Mouse (Mus musculus): ENCODE results near the gene Ces1e. TPM values are rescaled to one million over a fixed set of nuclear protein-coding genes. Genes with fewer than 3 reads are reported as not detected.

Gene Ces1e
- total and polyA plus RNA-seq, 3 experiments = not detected

DNA sequence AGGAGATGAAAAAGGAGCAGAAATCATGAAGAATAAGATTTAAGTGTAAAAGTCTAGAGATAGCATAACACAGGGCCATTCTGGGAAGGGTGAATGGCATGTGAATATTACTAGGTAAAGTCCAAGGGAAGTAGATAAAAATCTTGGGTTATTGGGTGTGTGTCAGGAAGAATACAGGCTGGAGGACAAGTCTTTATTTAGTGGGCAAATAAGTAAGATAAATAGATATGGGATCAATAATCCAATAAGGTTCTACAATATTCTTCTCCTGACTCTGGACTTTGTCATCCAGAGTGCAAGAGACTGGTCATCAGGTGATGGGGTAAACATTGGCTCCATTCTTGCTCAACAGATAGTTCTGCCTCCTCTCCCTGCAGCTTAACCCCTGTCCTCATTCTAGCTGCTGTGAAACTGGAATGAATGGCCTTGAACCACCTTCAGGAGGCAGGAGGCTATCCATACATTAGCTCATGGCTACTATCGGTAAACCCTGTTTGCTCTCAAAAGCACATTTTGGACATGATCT, 23.0 kb upstream of the Ces1e start:
- ATAC-seq (ENCODE audit: extremely low read depth, insufficient number of reproducible peaks, low FRiP score, poor library complexity, severe bottlenecking) (no peak), DNase-seq (ENCODE audit: low spot score) (no peak)
- Histone ChIP-seq H3K4me3 (ENCODE audit: low read depth, low read length) (no peak overlapping the region), H3K4me1 (ENCODE audit: insufficient read depth, low read depth, low read length) (no peaks in the 10 kb centered on the region), H3K9me3 (replicated peaks) (peaks cover 10% of the 10 kb centered on the region), H3K36me3 (replicated peaks) (no peaks in the 10 kb centered on the region), H3K27me3 (ENCODE audit: insufficient read depth, low read length) (no peaks in the 10 kb centered on the region)
- TF ChIP-seq TAL1 (conservative IDR thresholded peaks at IDR 0.05; ENCODE audit: low read depth, low read length) (no peak), GATA1 (IDR thresholded peaks at IDR 0.05; ENCODE audit: borderline replicate concordance, low read length) (no peak), CTCF (IDR thresholded peaks at IDR 0.05; ENCODE audit: low read depth, low read length) (no peak), GATA2 (IDR thresholded peaks at IDR 0.05; ENCODE audit: borderline replicate concordance, low read depth, low read length) (no peak), POLR2AphosphoS5 (IDR thresholded peaks at IDR 0.05; ENCODE audit: insufficient replicate concordance, low read depth, low read length) (no peak)

GRCm38 (mm10) chr8:93246057-93246456, 16.6 kb upstream of the Ces1e start:
- no peak for TF ChIP-seq POLR2AphosphoS5 (IDR thresholded peaks at IDR 0.05; ENCODE audit: insufficient replicate concordance, low read depth, low read length)
- TF ChIP-seq CTCF (IDR thresholded peaks at IDR 0.05; ENCODE audit: low read depth, low read length) = no peak
- TF ChIP-seq GATA1 (IDR thresholded peaks at IDR 0.05; ENCODE audit: borderline replicate concordance, low read length) = no peak
- no peak for TF ChIP-seq TAL1 (conservative IDR thresholded peaks at IDR 0.05; ENCODE audit: low read depth, low read length)
- TF ChIP-seq GATA2 (IDR thresholded peaks at IDR 0.05; ENCODE audit: borderline replicate concordance, low read depth, low read length) = no peak
- Histone ChIP-seq H3K27me3 (ENCODE audit: insufficient read depth, low read length) (no peaks in the 10 kb centered on the region), H3K4me1 (ENCODE audit: insufficient read depth, low read depth, low read length) (no peaks in the 10 kb centered on the region), H3K4me3 (ENCODE audit: low read depth, low read length) (no peak overlapping the region), H3K9me3 (replicated peaks) (peaks cover 12% of the 10 kb centered on the region), H3K36me3 (replicated peaks) (no peaks in the 10 kb centered on the region)
- ATAC-seq (ENCODE audit: extremely low read depth, insufficient number of reproducible peaks, low FRiP score, poor library complexity, severe bottlenecking) (no peak), DNase-seq (ENCODE audit: low spot score) (no peak)

DNA sequence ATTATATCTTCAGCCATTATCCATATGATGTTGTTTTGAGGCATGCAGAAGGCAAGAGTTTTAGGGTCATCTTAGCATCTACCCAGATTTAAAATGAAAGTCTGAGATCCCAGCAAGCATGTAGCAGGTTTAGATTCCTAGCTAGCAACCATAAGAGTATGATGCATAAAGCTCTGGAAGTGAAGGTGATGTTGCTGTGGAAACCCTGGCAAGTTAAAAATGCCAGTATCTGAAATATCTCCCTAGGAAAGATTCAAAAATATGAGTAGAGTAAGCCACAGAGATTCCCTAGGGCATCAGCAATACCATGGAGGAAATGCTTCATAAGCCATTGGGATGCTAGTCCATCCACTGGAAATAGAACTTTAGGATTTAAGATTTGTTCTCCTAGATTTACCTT, 10.5 kb upstream of the Ces1e start:
- no peak for ATAC-seq (ENCODE audit: extremely low read depth, insufficient number of reproducible peaks, low FRiP score, poor library complexity, severe bottlenecking)
- no peaks in the 10 kb centered on the region for H3K36me3 ChIP-seq (replicated peaks)

GRCm38 (mm10) chr8:93235681-93236080, 6.3 kb upstream of the Ces1e start:
- ATAC-seq (ENCODE audit: extremely low read depth, insufficient number of reproducible peaks, low FRiP score, poor library complexity, severe bottlenecking) (no peak), DNase-seq (ENCODE audit: low spot score) (no peak)
- Histone ChIP-seq H3K9me3 (replicated peaks) (peaks cover 11% of the 10 kb centered on the region), H3K4me1 (ENCODE audit: insufficient read depth, low read depth, low read length) (no peaks in the 10 kb centered on the region), H3K36me3 (replicated peaks) (no peaks in the 10 kb centered on the region), H3K27me3 (ENCODE audit: insufficient read depth, low read length) (no peaks in the 10 kb centered on the region), H3K4me3 (ENCODE audit: low read depth, low read length) (no peak overlapping the region)
- TF ChIP-seq GATA2 (IDR thresholded peaks at IDR 0.05; ENCODE audit: borderline replicate concordance, low read depth, low read length) = no peak
- no peak for TF ChIP-seq GATA1 (IDR thresholded peaks at IDR 0.05; ENCODE audit: borderline replicate concordance, low read length)
- TF ChIP-seq CTCF (IDR thresholded peaks at IDR 0.05; ENCODE audit: low read depth, low read length) = no peak
- TF ChIP-seq TAL1 (conservative IDR thresholded peaks at IDR 0.05; ENCODE audit: low read depth, low read length) = no peak
- TF ChIP-seq POLR2AphosphoS5 (IDR thresholded peaks at IDR 0.05; ENCODE audit: insufficient replicate concordance, low read depth, low read length) = no peak

More for the DNA sequence above, 10.5 kb upstream of the Ces1e start:
- no peaks in the 10 kb centered on the region for H3K4me1 ChIP-seq (ENCODE audit: insufficient read depth, low read depth, low read length)
- no peak for DNase-seq (ENCODE audit: low spot score)
- peaks cover 8% of the 10 kb centered on the region for H3K9me3 ChIP-seq (replicated peaks)
- no peaks in the 10 kb centered on the region for H3K27me3 ChIP-seq (ENCODE audit: insufficient read depth, low read length)
- H3K4me3 ChIP-seq (ENCODE audit: low read depth, low read length) = no peak overlapping the region
- TF ChIP-seq CTCF (IDR thresholded peaks at IDR 0.05; ENCODE audit: low read depth, low read length) (no peak), TAL1 (conservative IDR thresholded peaks at IDR 0.05; ENCODE audit: low read depth, low read length) (no peak), GATA2 (IDR thresholded peaks at IDR 0.05; ENCODE audit: borderline replicate concordance, low read depth, low read length) (no peak), POLR2AphosphoS5 (IDR thresholded peaks at IDR 0.05; ENCODE audit: insufficient replicate concordance, low read depth, low read length) (no peak), GATA1 (IDR thresholded peaks at IDR 0.05; ENCODE audit: borderline replicate concordance, low read length) (no peak)

DNA sequence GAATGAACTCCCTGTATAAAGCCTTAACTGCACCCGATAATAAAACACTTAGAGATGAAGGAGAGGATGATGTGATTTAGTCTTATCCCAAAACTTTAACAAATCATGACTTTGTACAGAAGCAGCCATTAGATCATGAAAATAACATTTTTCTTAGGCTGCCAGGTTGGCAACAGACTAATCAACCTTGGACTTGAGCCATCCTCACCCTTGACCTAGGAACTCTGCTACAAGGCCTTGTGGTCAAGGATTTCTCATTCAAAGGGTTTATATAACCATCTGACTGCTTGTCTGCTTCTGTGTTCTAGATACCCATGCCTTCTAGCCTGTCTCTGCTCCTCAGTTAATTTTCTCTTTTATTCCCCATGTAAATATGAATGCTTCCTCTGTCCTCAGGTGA, 5.3 kb upstream of the Ces1e start:
- no peaks in the 10 kb centered on the region for H3K27me3 ChIP-seq (ENCODE audit: insufficient read depth, low read length)
- H3K4me3 ChIP-seq (ENCODE audit: low read depth, low read length) = no peak overlapping the region
- H3K9me3 ChIP-seq (replicated peaks) = peaks cover 11% of the 10 kb centered on the region
- no peak for TF ChIP-seq GATA2 (IDR thresholded peaks at IDR 0.05; ENCODE audit: borderline replicate concordance, low read depth, low read length)
- TF ChIP-seq TAL1 (conservative IDR thresholded peaks at IDR 0.05; ENCODE audit: low read depth, low read length) = no peak
- TF ChIP-seq GATA1 (IDR thresholded peaks at IDR 0.05; ENCODE audit: borderline replicate concordance, low read length) = no peak
- no peak for TF ChIP-seq POLR2AphosphoS5 (IDR thresholded peaks at IDR 0.05; ENCODE audit: insufficient replicate concordance, low read depth, low read length)
- H3K4me1 ChIP-seq (ENCODE audit: insufficient read depth, low read depth, low read length) = no peaks in the 10 kb centered on the region
- no peak for DNase-seq (ENCODE audit: low spot score)
- no peaks in the 10 kb centered on the region for H3K36me3 ChIP-seq (replicated peaks)
- ATAC-seq (ENCODE audit: extremely low read depth, insufficient number of reproducible peaks, low FRiP score, poor library complexity, severe bottlenecking) = no peak

- Histone ChIP-seq H3K4me1 (ENCODE audit: insufficient read depth, low read depth, low read length) (no peaks in the 10 kb centered on the region), H3K36me3 (replicated peaks) (no peaks in the 10 kb centered on the region), H3K4me3 (ENCODE audit: low read depth, low read length) (no peak overlapping the region), H3K9me3 (replicated peaks) (peaks cover 13% of the 10 kb centered on the region), H3K27me3 (ENCODE audit: insufficient read depth, low read length) (no peaks in the 10 kb centered on the region)
- ATAC-seq (ENCODE audit: extremely low read depth, insufficient number of reproducible peaks, low FRiP score, poor library complexity, severe bottlenecking) = no peak
- TF ChIP-seq POLR2AphosphoS5 (IDR thresholded peaks at IDR 0.05; ENCODE audit: insufficient replicate concordance, low read depth, low read length) = no peak
- TF ChIP-seq GATA2 (IDR thresholded peaks at IDR 0.05; ENCODE audit: borderline replicate concordance, low read depth, low read length) = no peak
- TF ChIP-seq CTCF (IDR thresholded peaks at IDR 0.05; ENCODE audit: low read depth, low read length) = no peak
- no peak for TF ChIP-seq TAL1 (conservative IDR thresholded peaks at IDR 0.05; ENCODE audit: low read depth, low read length)
- no peak for TF ChIP-seq GATA1 (IDR thresholded peaks at IDR 0.05; ENCODE audit: borderline replicate concordance, low read length)
- no peak for DNase-seq (ENCODE audit: low spot score)
Observed at GRCm38 (mm10) chr8:93234068-93234467, 4.6 kb upstream of the Ces1e start.

Data from G1E (cell line).